In genomic region chr11:20831600-20832137, GRCm38 (mm10) we compare ENCODE assay signal across 8 mouse cellular contexts. TPM values are rescaled to one million over a fixed set of nuclear protein-coding genes. Genes with fewer than 3 reads are reported as not detected.
DNase-seq lines count a peak whose midpoint lies in the region; ATAC-seq and TF ChIP-seq lines count a peak whose summit lies in the region.

No protein-coding gene starts in this region.

- H3K27me3 ChIP-seq in forebrain, embryonic 15.5 days = no peaks in the 10 kb centered on the region
- H3K27me3 ChIP-seq in kidney, embryonic 16.5 days (ENCODE audit: insufficient read depth, low read length) = no peaks in the 10 kb centered on the region
- H3K27me3 ChIP-seq in small intestine, adult 2 months (ENCODE audit: control insufficient read depth, insufficient read depth, low read length) = no peaks in the 10 kb centered on the region

- no peaks in the 10 kb centered on the region for H3K9me3 ChIP-seq in forebrain, embryonic 15.5 days
- no peaks in the 10 kb centered on the region for H3K9me3 ChIP-seq in kidney, embryonic 16.5 days (ENCODE audit: low read length)

- DNase-seq in left cerebral cortex, postnatal 10 days (ENCODE audit: extremely low spot score in 1 of 2, low spot score in 2 of 2) = peak; percentile 13 to 32
- DNase-seq in left cerebral cortex, adult 11 months (ENCODE audit: low spot score) = no peak
- DNase-seq in c-Kit-positive CD71-negative TER-119-negative erythroid progenitor cells, embryonic 14.5 days (ENCODE audit: low read depth) = peak; percentile 17
- peak; percentile 38 for DNase-seq in lung, postnatal 10 days
- DNase-seq in natural killer cell, adult 2 months (ENCODE audit: low spot score in 2 of 2) = no peak

- H3K9ac ChIP-seq in forebrain, embryonic 15.5 days (replicated peaks) = peak overlapping the region; percentile 98
- peak overlapping the region; percentile 93 for H3K9ac ChIP-seq in kidney, embryonic 16.5 days (replicated peaks; ENCODE audit: low read length)

- intact Hi-C loops in left cerebral cortex, postnatal 10 days (cut with DNase I) = no loop called here

- 10% methylated on average over 11 of the region's 11 CpGs for WGBS in forebrain, embryonic 15.5 days
- 16% methylated on average over 11 of the region's 11 CpGs for WGBS in kidney, embryonic 16.5 days
- WGBS in small intestine, adult 2 months = 7% methylated on average over 11 of the region's 11 CpGs

- H3K36me3 ChIP-seq in forebrain, embryonic 15.5 days = peaks cover 14% of the 10 kb centered on the region
- peaks cover 7% of the 10 kb centered on the region; the same call in 1 of the 2 replicates for H3K36me3 ChIP-seq in kidney, embryonic 16.5 days (ENCODE audit: insufficient read depth, low read length)
- peaks cover 17% of the 10 kb centered on the region for H3K36me3 ChIP-seq in small intestine, adult 2 months (ENCODE audit: control insufficient read depth, insufficient read depth, low read length)

- TF ChIP-seq POLR2A in small intestine, adult 2 months (IDR thresholded peaks at IDR 0.05; ENCODE audit: low read depth, low read length) = no peak

- peak overlapping the region; percentile 94 for H3K27ac ChIP-seq in forebrain, embryonic 15.5 days (replicated peaks)
- peak overlapping the region; percentile 90; the same call in 1 of the 2 replicates for H3K27ac ChIP-seq in kidney, embryonic 16.5 days (ENCODE audit: low read length)
- peak overlapping the region; percentile 94 for H3K27ac ChIP-seq in small intestine, adult 2 months (ENCODE audit: insufficient read depth, low read depth, low read length)

- no peak for TF ChIP-seq CTCF in small intestine, adult 2 months (IDR thresholded peaks at IDR 0.05; ENCODE audit: extremely low read depth, insufficient read length, insufficient replicate concordance, low read depth, low read length)

- ATAC-seq in forebrain, embryonic 15.5 days (replicated peaks) = peak; percentile 28
- ATAC-seq in kidney, embryonic 16.5 days (ENCODE audit: low FRiP score, low TSS enrichment) = no peak

- H3K4me1 ChIP-seq in forebrain, embryonic 15.5 days = peaks cover 29% of the 10 kb centered on the region
- H3K4me1 ChIP-seq in kidney, embryonic 16.5 days (ENCODE audit: insufficient read depth, low read length) = peaks cover 23% of the 10 kb centered on the region
- H3K4me1 ChIP-seq in small intestine, adult 2 months (ENCODE audit: control insufficient read depth, insufficient read depth, insufficient read length, low read length) = peaks cover 9% of the 10 kb centered on the region; the same call in 1 of the 2 replicates

- peak overlapping the region; percentile 91 for H3K4me2 ChIP-seq in forebrain, embryonic 15.5 days (replicated peaks)
- H3K4me2 ChIP-seq in kidney, embryonic 16.5 days (replicated peaks; ENCODE audit: low read depth, low read length) = peak overlapping the region; percentile 72

- peak overlapping the region; percentile 85 for H3K4me3 ChIP-seq in forebrain, embryonic 15.5 days
- H3K4me3 ChIP-seq in kidney, embryonic 16.5 days (ENCODE audit: low read length) = peak overlapping the region; percentile 86
- H3K4me3 ChIP-seq in small intestine, adult 2 months (ENCODE audit: low read depth, low read length) = peak overlapping the region; percentile 78

RNA-seq across cellular contexts. Expression of gene Lgalsl, which starts 0.8 kb away (rescaled TPM):
- 100 to 1,000 TPM in 1 of 2 experiments, 10 to 100 TPM in 1; 99.8 to 102 TPM for total RNA-seq in left cerebral cortex, postnatal 10 days (2021)
- polyA plus RNA-seq in forebrain, embryonic 15.5 days (2015; fragmentation: Nextera tagmentation; extraction: Ambion mirVana) = 79.7 and 83.8 TPM in 2 replicates
- polyA plus RNA-seq in kidney, embryonic 16.5 days (2015; fragmentation: Nextera tagmentation; extraction: Ambion mirVana) = 29.1 and 33.3 TPM in 2 replicates
- polyA plus RNA-seq in small intestine, adult 2 months (2012; rRNA removed) = 2.7 and 4.5 TPM in 2 replicates

Comparison
In these comparisons a context has a peak if more than half of its experiments do, and no peak if none do; other contexts are left out.
1. DNase-seq: peak in left cerebral cortex, postnatal 10 days (2 of 2), c-Kit-positive CD71-negative TER-119-negative erythroid progenitor cells, embryonic 14.5 days (single experiment) and lung, postnatal 10 days (single experiment); none in left cerebral cortex, adult 11 months (single experiment) and natural killer cell, adult 2 months (0 of 2).
2. Peak in every context shown above with its lines, with median percentiles within 50 percentile points of each other: H3K27ac ChIP-seq and H3K4me3 ChIP-seq.